In genomic region chr2:30794179-30795108, GRCm38 (mm10) we compare ENCODE assay signal across 8 mouse cellular contexts. TPM values are rescaled to one million over a fixed set of nuclear protein-coding genes. Genes with fewer than 3 reads are reported as not detected.
DNase-seq lines count a peak whose midpoint lies in the region; ATAC-seq lines count a peak whose summit lies in the region.

No protein-coding gene starts in this region.

- WGBS in hindbrain, embryonic 16.5 days, result 6% methylated on average over 48 of the region's 48 CpGs

- H3K27me3 ChIP-seq in hindbrain, embryonic 16.5 days (replicated peaks; ENCODE audit: control insufficient read depth, insufficient read depth, low read length), result no peaks in the 10 kb centered on the region

- peak overlapping the region; percentile 40 for H3K4me3 ChIP-seq in hindbrain, embryonic 16.5 days (ENCODE audit: low read length)

- H3K4me2 ChIP-seq in hindbrain, embryonic 16.5 days (ENCODE audit: low read length), result peak overlapping the region; percentile 66

- peak; percentile 80 for ATAC-seq in hindbrain, embryonic 16.5 days

- peak overlapping the region; percentile 65 for H3K9ac ChIP-seq in hindbrain, embryonic 16.5 days (ENCODE audit: low read depth, low read length)

- peak; percentile 94 for DNase-seq in ZHBTc4 (ENCODE audit: low read depth, low spot score)
- peak; percentile 99 to 100 for DNase-seq in cerebellum, postnatal 4 days (ENCODE audit: low spot score in 2 of 2)
- DNase-seq in gastrocnemius, adult 18-20 months (ENCODE audit: low spot score), result peak; percentile 97
- peak; percentile 91 for DNase-seq in left cerebral cortex, adult 11 months (ENCODE audit: low spot score)
- DNase-seq in lung, postnatal 36 days, result peak; percentile 96
- DNase-seq in retina, embryonic 14.5 days (ENCODE audit: low spot score), result peak; percentile 95
- DNase-seq in thymus, postnatal 36 days, result peak; percentile 88 to 93

- peaks cover 23% of the 10 kb centered on the region for H3K4me1 ChIP-seq in hindbrain, embryonic 16.5 days (ENCODE audit: control insufficient read depth, insufficient read depth, low read depth, low read length)

- H3K9me3 ChIP-seq in hindbrain, embryonic 16.5 days (ENCODE audit: control insufficient read depth, low read length), result no peaks in the 10 kb centered on the region

- peak overlapping the region; percentile 76 for H3K27ac ChIP-seq in hindbrain, embryonic 16.5 days (ENCODE audit: low read depth, low read length)

- H3K36me3 ChIP-seq in hindbrain, embryonic 16.5 days (ENCODE audit: control insufficient read depth, insufficient read depth, low read length), result no peaks in the 10 kb centered on the region

RNA-seq across cellular contexts. Expression of gene 1700001O22Rik, which starts 9.0 kb away (rescaled TPM):
- total RNA-seq in gastrocnemius, adult 18-20 months (2021), result 1 to 10 TPM; 2.4 to 8.2 TPM
- polyA plus RNA-seq in hindbrain, embryonic 16.5 days (2015; fragmentation: Nextera tagmentation; extraction: Ambion mirVana), result 1.4 and 1.5 TPM in 2 replicates

RNA-seq across cellular contexts. Expression of gene Ntmt1, which starts 13.2 kb away (rescaled TPM):
- 10 to 100 TPM; 10.6 to 11.3 TPM for total RNA-seq in gastrocnemius, adult 18-20 months (2021)
- polyA plus RNA-seq in hindbrain, embryonic 16.5 days (2015; fragmentation: Nextera tagmentation; extraction: Ambion mirVana), result 99.3 and 108 TPM in 2 replicates

RNA-seq across cellular contexts. Expression of gene Asb6, which starts 35.7 kb away (rescaled TPM):
- total RNA-seq in gastrocnemius, adult 18-20 months (2021), result 1 to 10 TPM; 7.2 to 9.7 TPM
- polyA plus RNA-seq in hindbrain, embryonic 16.5 days (2015; fragmentation: Nextera tagmentation; extraction: Ambion mirVana), result 44.9 and 47.2 TPM in 2 replicates

RNA-seq across cellular contexts. Expression of gene Prrx2, which starts 40.3 kb away (rescaled TPM):
- 1 to 10 TPM; 1.9 TPM for total RNA-seq in gastrocnemius, adult 18-20 months (2021)
- 2.3 and 2.5 TPM in 2 replicates for polyA plus RNA-seq in hindbrain, embryonic 16.5 days (2015; fragmentation: Nextera tagmentation; extraction: Ambion mirVana)

Comparison
In these comparisons a context has a peak if more than half of its experiments do, and no peak if none do; other contexts are left out.
1. Peak in every context shown above with its lines: DNase-seq, ATAC-seq, H3K4me3 ChIP-seq and H3K27ac ChIP-seq.